Mouse (Mus musculus): ENCODE measurements around the gene Gm10840. TPM values are rescaled to one million over a fixed set of nuclear protein-coding genes. Genes with fewer than 3 reads are reported as not detected.
"Not testable (repeated sequence)": the region's sequence is repeated elsewhere in the genome, so short reads cannot be mapped to it uniquely, and the experiment has no call there.

The Gm10840 gene
- polyA plus RNA-seq, 1 experiment from 2014 or later: not detected

DNA sequence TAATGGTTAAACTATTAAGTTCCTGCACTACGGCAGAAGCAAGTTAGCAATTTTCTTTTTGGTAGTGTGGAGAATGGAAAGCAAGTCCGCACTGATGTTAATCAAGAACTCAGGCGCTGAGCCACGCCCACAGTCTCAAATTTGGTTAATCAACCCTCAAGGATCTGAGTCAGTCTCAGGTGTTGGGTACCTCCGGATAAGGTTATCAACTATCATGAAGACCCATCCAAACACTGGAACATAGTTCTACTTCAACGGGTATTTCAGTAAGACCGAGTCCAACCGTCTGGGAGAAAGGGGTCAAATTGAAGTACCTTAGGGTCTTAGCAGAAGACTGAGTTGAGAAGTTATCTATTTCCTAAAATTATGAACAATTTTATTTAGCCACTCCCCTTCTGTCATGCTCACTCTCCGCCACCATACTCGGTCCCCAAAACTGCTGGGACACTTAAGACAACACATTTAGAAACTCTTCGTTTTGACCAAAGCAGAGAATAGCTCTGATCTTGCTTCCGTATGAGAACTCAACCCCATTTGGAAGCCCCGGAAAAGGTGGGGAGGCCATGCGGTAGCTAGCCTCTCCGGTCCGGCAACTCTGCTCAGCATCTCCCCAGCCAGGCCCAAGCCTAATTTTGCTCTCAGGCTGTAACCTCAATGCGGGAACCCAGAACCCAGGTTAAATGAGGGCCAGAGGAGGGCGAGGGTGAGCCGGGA is 32.2 kb downstream of the Gm10840 start:
- Histone ChIP-seq H3K27me3 (replicated peaks; ENCODE audit: control insufficient read depth, insufficient read depth, low read length) (no peaks in the 10 kb centered on the region), H3K36me3 (ENCODE audit: control insufficient read depth, insufficient read depth, low read length) (0 out of 2 replicates have a peak, but pooled peaks cover 3% of the 10 kb centered on the region), H3K4me1 (ENCODE audit: control insufficient read depth, insufficient read depth, low read length) (peaks cover 8% of the 10 kb centered on the region), H3K9me3 (ENCODE audit: control insufficient read depth, low read length) (no peaks in the 10 kb centered on the region), H3K4me2 (ENCODE audit: low read depth, low read length) (peak overlapping the region; percentile 72), H3K4me3 (ENCODE audit: low read length) (peak overlapping the region; percentile 86), H3K9ac (ENCODE audit: low read depth, low read length) (peak overlapping the region; percentile 79), H3K27ac (ENCODE audit: low read length) (peak overlapping the region; percentile 85)
- ATAC-seq: no peak; the same call in 1 of the 2 replicates
- 9% methylated on average over 19 of the region's 19 CpGs for WGBS

DNA sequence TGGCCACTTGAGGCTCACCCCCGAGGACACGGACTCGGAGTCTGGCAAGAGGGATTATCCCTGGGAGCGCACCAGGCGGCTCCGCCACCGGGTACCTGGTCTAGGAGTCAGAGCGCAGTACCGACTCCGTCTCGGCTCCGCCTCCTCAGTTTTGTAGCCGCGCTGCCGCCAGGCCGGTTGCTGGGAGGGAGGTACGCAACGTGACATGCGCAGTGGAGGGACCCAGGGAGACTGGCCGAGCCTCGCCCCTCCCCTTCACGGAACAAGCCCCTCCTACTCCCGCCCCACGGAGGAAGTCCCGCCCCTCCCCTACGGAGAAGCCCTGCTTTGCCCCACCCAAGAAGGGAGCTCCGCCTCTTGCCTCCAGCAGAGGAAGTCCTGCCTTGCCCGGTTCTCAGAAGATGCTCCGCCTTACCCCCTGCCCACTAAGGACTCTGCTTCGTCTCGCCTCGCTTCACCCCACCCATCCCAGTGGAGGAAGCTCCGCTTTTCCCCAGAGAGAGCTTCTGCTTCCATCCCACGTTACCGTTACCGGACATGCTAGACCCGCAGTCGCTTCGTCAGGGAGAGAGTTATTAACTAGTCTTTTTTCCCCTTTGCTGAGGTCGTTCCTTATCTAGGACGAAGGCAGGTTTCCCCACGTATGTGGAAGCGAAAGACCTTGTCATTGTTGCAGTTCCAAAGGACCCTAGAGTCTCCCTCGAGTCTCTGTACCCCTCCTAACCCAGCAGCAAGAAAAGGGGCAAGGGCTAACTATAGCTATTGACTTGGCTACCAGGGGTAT is 32.9 kb downstream of the Gm10840 start:
- ATAC-seq: peak; percentile 98
- peak overlapping the region; percentile 79 for H3K9ac ChIP-seq (ENCODE audit: low read depth, low read length)
- peak overlapping the region; percentile 86 for H3K4me3 ChIP-seq (ENCODE audit: low read length)
- 0 out of 2 replicates have a peak, but pooled peaks cover 3% of the 10 kb centered on the region for H3K36me3 ChIP-seq (ENCODE audit: control insufficient read depth, insufficient read depth, low read length)
- no peaks in the 10 kb centered on the region for H3K27me3 ChIP-seq (replicated peaks; ENCODE audit: control insufficient read depth, insufficient read depth, low read length)
- no peaks in the 10 kb centered on the region for H3K9me3 ChIP-seq (ENCODE audit: control insufficient read depth, low read length)
- peak overlapping the region; percentile 85 for H3K27ac ChIP-seq (ENCODE audit: low read length)
- WGBS: under 1% methylated on average over 40 of the region's 44 CpGs
- H3K4me2 ChIP-seq (ENCODE audit: low read depth, low read length): peak overlapping the region; percentile 72
- H3K4me1 ChIP-seq (ENCODE audit: control insufficient read depth, insufficient read depth, low read length): peaks cover 8% of the 10 kb centered on the region

DNA sequence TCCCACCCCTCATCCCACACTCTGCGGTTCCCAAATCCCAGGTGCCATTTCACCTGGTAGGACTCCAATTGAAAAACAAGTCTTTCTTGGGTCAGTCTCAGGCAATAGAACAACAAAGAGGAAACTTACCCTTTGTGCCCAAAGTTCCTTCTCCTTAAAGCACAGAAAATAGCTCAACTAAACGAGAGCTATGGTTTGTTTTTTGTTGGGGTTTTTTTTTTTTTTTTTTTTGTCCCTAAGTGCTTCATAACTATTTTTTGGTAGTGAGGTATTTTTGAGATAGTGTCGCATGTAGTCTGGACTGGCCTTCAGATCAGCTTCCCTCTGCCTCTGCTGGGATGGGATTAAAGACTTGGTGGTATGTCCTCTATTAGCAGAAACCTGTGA is 33.5 kb downstream of the Gm10840 start:
- 31% methylated on average over 3 of the region's 3 CpGs for WGBS
- Histone ChIP-seq H3K9ac (ENCODE audit: low read depth, low read length) (peak overlapping the region; percentile 70), H3K27me3 (replicated peaks; ENCODE audit: control insufficient read depth, insufficient read depth, low read length) (no peaks in the 10 kb centered on the region), H3K4me2 (ENCODE audit: low read depth, low read length) (peak overlapping the region; percentile 59), H3K4me1 (ENCODE audit: control insufficient read depth, insufficient read depth, low read length) (peaks cover 8% of the 10 kb centered on the region), H3K4me3 (ENCODE audit: low read length) (peak overlapping the region; percentile 60), H3K9me3 (ENCODE audit: control insufficient read depth, low read length) (no peaks in the 10 kb centered on the region), H3K36me3 (ENCODE audit: control insufficient read depth, insufficient read depth, low read length) (0 out of 2 replicates have a peak, but pooled peaks cover 3% of the 10 kb centered on the region), H3K27ac (ENCODE audit: low read length) (peak overlapping the region; percentile 78)
- no peak for ATAC-seq

DNA sequence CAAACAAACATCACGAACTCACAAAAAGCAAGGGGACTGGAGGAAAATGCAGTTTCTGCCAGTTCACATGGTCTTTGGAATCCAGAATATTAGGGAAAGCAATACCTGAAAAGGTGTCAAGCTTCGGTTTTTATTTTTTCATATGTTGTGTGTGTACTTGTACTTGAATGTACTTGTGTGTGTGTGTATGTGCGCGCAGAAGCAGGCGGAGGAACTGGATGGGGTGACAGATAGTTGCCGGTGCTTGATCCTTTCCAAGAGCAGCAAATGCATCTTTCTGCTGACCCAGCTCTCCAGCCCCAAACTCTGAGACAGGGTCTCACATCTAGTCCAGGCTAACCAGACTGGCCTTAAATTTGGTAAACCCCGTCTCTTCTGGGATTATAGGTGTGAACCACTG is 34.2 kb downstream of the Gm10840 start:
- Histone ChIP-seq H3K4me3 (ENCODE audit: low read length) (no peak overlapping the region), H3K9ac (ENCODE audit: low read depth, low read length) (no peak overlapping the region), H3K4me2 (ENCODE audit: low read depth, low read length) (no peak overlapping the region), H3K27ac (ENCODE audit: low read length) (no peak overlapping the region), H3K9me3 (ENCODE audit: control insufficient read depth, low read length) (no peaks in the 10 kb centered on the region), H3K4me1 (ENCODE audit: control insufficient read depth, insufficient read depth, low read length) (peaks cover 8% of the 10 kb centered on the region), H3K36me3 (ENCODE audit: control insufficient read depth, insufficient read depth, low read length) (0 out of 2 replicates have a peak, but pooled peaks cover 3% of the 10 kb centered on the region), H3K27me3 (replicated peaks; ENCODE audit: control insufficient read depth, insufficient read depth, low read length) (no peaks in the 10 kb centered on the region)
- 91% methylated on average over 7 of the region's 7 CpGs for WGBS
- no peak for ATAC-seq

DNA sequence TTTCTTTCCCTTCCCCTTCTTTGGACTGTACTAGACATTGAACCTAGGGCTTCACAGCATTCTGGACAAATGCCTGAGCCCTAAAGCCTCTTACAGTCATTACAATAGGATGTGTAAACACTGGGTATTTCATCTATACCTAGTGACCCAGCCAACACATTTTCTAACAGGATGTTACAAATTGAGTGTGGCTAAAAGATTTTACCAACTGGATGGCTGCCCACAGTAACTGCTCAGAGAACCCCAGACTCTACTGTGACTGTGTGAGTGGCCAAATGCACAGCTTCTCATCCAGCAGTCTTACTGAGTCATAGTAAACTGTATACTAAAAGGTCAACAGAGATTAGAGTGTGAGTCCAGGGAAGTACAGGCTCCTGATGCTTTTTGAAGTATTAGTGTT is 34.7 kb downstream of the Gm10840 start:
- Histone ChIP-seq H3K4me1 (ENCODE audit: control insufficient read depth, insufficient read depth, low read length) (peaks cover 8% of the 10 kb centered on the region), H3K27ac (ENCODE audit: low read length) (no peak overlapping the region), H3K27me3 (replicated peaks; ENCODE audit: control insufficient read depth, insufficient read depth, low read length) (no peaks in the 10 kb centered on the region), H3K4me3 (ENCODE audit: low read length) (no peak overlapping the region), H3K9ac (ENCODE audit: low read depth, low read length) (no peak overlapping the region), H3K36me3 (ENCODE audit: control insufficient read depth, insufficient read depth, low read length) (0 out of 2 replicates have a peak, but pooled peaks cover 3% of the 10 kb centered on the region), H3K4me2 (ENCODE audit: low read depth, low read length) (no peak overlapping the region), H3K9me3 (ENCODE audit: control insufficient read depth, low read length) (no peaks in the 10 kb centered on the region)
- no peak for ATAC-seq

DNA sequence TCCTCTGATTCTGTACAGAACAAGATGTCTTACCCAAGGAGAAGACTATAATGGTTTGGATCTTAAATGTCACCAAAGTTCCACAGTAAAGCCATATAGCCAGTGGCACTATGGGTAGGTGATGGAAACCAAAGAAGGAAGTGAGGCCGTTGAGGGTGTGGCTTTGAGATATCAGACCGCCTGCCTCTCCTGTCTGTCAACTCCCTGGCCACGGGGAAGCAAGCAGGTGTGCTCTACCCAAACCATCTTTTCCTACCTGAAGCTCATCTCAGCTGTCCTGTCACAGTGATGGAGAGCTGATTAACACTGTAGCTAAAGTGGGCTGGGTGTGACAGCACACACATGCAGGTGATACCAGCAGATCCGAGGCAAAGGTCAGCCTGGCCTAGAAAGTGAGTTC is 37.6 kb downstream of the Gm10840 start:
- Histone ChIP-seq H3K4me2 (ENCODE audit: low read depth, low read length) (no peak overlapping the region), H3K27me3 (replicated peaks; ENCODE audit: control insufficient read depth, insufficient read depth, low read length) (no peaks in the 10 kb centered on the region), H3K9me3 (ENCODE audit: control insufficient read depth, low read length) (no peaks in the 10 kb centered on the region), H3K27ac (ENCODE audit: low read length) (no peak overlapping the region), H3K4me3 (ENCODE audit: low read length) (no peak overlapping the region), H3K36me3 (ENCODE audit: control insufficient read depth, insufficient read depth, low read length) (peaks cover 7% of the 10 kb centered on the region), H3K9ac (ENCODE audit: low read depth, low read length) (no peak overlapping the region), H3K4me1 (ENCODE audit: control insufficient read depth, insufficient read depth, low read length) (no peaks in the 10 kb centered on the region; the same call in 1 of the 2 replicates)
- 80% methylated on average over 4 of the region's 4 CpGs for WGBS
- no peak for ATAC-seq

DNA sequence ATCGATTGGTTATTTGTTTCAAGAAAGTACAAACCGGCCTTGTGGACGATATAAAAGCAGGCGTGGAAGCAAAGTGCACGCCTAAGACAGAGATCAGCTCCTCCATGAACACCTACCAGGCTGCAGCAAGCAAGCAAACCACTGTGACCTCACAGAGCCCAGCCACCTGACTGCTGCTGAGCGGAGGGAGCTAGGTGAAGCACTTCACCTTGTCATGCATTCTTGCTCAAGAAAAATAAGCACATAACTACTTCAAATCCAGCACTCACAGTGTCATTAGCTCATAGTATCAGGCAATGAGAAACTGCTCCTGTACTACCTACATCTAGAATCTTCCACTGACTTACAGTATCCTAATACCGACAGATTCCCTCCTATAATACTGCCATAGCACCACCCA is 39.3 kb downstream of the Gm10840 start:
- H3K27ac ChIP-seq (ENCODE audit: low read length); H3K36me3 ChIP-seq (ENCODE audit: control insufficient read depth, insufficient read depth, low read length); H3K4me3 ChIP-seq (ENCODE audit: low read length); ATAC-seq; H3K4me2 ChIP-seq (ENCODE audit: low read depth, low read length); H3K9ac ChIP-seq (ENCODE audit: low read depth, low read length); H3K9me3 ChIP-seq (ENCODE audit: control insufficient read depth, low read length); H3K4me1 ChIP-seq (ENCODE audit: control insufficient read depth, insufficient read depth, low read length); H3K27me3 ChIP-seq (replicated peaks; ENCODE audit: control insufficient read depth, insufficient read depth, low read length): not testable (repeated sequence)
- WGBS: 92% methylated on average over 7 of the region's 7 CpGs

DNA sequence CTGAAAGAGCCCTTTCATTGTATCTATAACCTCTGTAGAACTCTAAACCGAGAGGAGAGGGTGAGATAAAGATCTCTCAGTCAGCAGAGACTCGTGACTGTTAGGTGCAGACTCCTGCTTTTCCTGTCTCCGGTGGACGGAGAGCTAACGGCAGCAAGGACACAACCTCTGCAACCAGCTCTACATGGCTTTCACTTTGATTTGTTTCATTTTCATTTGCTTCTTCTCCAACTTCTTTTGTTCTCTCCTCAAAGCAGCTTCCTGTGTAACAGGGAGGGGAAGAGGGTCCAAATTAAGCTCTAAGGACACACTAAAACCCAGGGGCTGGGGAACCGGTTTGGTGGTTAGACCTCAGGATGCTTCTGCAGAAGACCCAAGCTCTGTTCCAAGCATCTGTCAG is 40.1 kb downstream of the Gm10840 start:
- H3K4me1 ChIP-seq (ENCODE audit: control insufficient read depth, insufficient read depth, low read length): no peaks in the 10 kb centered on the region
- no peaks in the 10 kb centered on the region for H3K9me3 ChIP-seq (ENCODE audit: control insufficient read depth, low read length)
- H3K4me3 ChIP-seq (ENCODE audit: low read length): no peak overlapping the region
- H3K4me2 ChIP-seq (ENCODE audit: low read depth, low read length): no peak overlapping the region
- H3K9ac ChIP-seq (ENCODE audit: low read depth, low read length): no peak overlapping the region
- H3K36me3 ChIP-seq (ENCODE audit: control insufficient read depth, insufficient read depth, low read length): peaks cover 9% of the 10 kb centered on the region
- no peak for ATAC-seq
- no peaks in the 10 kb centered on the region for H3K27me3 ChIP-seq (replicated peaks; ENCODE audit: control insufficient read depth, insufficient read depth, low read length)
- 71% methylated on average over 6 of the region's 6 CpGs for WGBS
- no peak overlapping the region for H3K27ac ChIP-seq (ENCODE audit: low read length)

DNA sequence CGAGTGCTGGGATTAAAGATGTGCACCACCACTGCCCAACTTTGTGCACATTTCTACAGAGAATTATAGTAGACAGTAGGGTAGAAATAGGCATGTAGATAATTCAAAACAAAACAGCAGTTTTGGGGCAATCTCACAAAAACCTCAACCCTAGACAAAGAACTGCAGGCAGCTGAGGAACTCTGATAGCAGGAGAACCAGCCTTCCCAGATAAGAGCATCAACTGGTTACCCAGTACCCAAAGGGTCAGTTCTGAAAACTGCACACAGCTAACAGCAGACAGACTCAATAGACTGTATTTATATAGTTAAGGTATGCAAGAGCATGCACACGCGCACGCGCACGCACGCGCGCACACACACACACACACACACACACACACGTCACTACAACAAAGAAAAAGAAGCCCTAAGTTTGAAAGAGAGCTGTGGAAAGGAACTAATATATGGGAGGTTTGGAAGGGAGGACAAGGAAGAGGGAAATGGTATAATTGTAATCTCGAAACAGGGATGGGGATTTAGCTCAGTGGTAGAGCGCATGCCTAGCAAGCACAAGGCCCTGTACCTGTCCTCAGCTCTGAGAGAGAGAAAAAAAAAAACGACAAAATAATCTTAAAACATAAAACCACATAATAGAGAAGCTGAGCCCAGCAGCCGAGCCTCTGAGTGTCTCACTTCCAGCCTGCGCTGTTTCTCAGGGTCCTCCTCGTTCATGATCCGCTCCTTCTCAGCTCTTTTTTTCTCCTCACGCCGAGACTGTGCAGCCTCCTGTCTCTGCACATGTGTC is 40.9 kb downstream of the Gm10840 start:
- Histone ChIP-seq H3K4me1 (ENCODE audit: control insufficient read depth, insufficient read depth, low read length) (no peaks in the 10 kb centered on the region), H3K27me3 (replicated peaks; ENCODE audit: control insufficient read depth, insufficient read depth, low read length) (no peaks in the 10 kb centered on the region), H3K36me3 (ENCODE audit: control insufficient read depth, insufficient read depth, low read length) (peaks cover 10% of the 10 kb centered on the region), H3K4me2 (ENCODE audit: low read depth, low read length) (no peak overlapping the region), H3K9ac (ENCODE audit: low read depth, low read length) (no peak overlapping the region), H3K9me3 (ENCODE audit: control insufficient read depth, low read length) (no peaks in the 10 kb centered on the region), H3K4me3 (ENCODE audit: low read length) (no peak overlapping the region), H3K27ac (ENCODE audit: low read length) (no peak overlapping the region)
- ATAC-seq: no peak
- WGBS: 94% methylated on average over 19 of the region's 19 CpGs
